Mouse (Mus musculus) embryonic facial prominence, embryonic 10.5 days (tissue): ENCODE data around the gene Camkmt. TPM values are rescaled to one million over a fixed set of nuclear protein-coding genes. Genes with fewer than 3 reads are reported as not detected.

Source experiments
- DNase-seq: peaks from one replicate; pipeline ENCODE4 v3.0.0-alpha.2; 2017; ENCODE audit warnings: low spot score
- H3K27ac ChIP-seq: fragments of 300-500 bp; sonication (generic); replicated peaks from 2 replicates; pipeline ENCODE4 v1.5.1; 2016; ENCODE audit warnings: mild to moderate bottlenecking
- H3K27me3 ChIP-seq: fragments of 300-500 bp; sonication (generic); replicated peaks from 2 replicates; pipeline ENCODE4 v1.6.1; 2016; ENCODE audit warnings: low read depth, mild to moderate bottlenecking; ENCODE audit not compliant: poor library complexity, severe bottlenecking
- H3K36me3 ChIP-seq: fragments of 300-500 bp; sonication (generic); replicated peaks from 2 replicates; pipeline ENCODE4 v1.6.1; 2016; ENCODE audit warnings: mild to moderate bottlenecking, moderate library complexity
- H3K4me1 ChIP-seq: fragments of 300-500 bp; sonication (generic); 2 replicates; pipeline ENCODE4 v1.6.1; 2016
- H3K4me3 ChIP-seq: fragments of 300-500 bp; sonication (generic); 2 replicates; pipeline ENCODE4 v1.5.1; 2016; ENCODE audit warnings: mild to moderate bottlenecking, moderate library complexity
- H3K9me3 ChIP-seq: fragments of 300-500 bp; sonication (generic); 2 replicates; pipeline ENCODE4 v1.6.1; 2016; ENCODE audit warnings: mild to moderate bottlenecking
- WGBS: fragments of 180-500 bp; shearing (Covaris S2); methylation state at CpG from one replicate; pipeline ENCODE4 v1.1.7; 2016; 5-methylcytosine and 5-hydroxymethylcytosine counted together
- polyA plus RNA-seq: library from polyadenylated mRNA; unstranded; fragments of >200 nt; fragmentation: Nextera tagmentation; extraction: Ambion mirVana; gene quantifications from 2 replicates; pipeline ENCODE4 v1.2.1, GENCODE M21; 2016

Camkmt gene
- polyA plus RNA-seq, 1 experiment from 2014 or later, result 14.2 TPM

DNA sequence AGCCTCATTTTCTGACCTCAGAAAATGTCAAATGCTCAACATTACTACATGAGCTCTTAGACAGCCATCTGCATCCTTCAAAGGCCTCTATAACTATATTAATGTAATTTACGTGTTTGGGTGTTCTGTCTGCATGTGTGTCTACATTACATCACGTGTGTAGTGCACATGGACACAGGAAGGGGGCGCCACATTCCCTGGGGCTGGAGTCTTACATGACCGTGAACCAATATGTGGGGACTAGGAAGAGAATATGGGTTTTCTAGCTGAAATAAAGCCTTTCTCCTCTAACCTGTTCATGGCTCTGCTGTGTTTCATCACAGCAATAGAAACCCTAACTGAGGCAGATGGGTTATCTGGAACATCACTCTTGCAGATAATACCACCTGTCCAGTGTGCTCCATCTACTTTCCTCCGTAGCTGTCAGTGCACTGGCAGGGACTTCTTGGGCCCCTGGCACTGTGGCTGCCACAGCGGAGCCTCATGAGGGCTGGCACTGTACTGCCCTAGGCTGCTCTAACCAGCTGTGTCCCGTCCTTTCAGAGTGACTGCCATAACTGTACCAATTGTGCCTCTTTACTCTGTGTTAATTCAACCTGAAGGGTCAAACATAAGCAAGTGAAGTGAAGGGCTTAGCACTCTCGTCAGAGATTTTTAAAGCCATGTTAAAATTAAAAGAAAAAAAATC, 19.1 kb upstream of the Camkmt start:
- Histone ChIP-seq H3K9me3 (no peaks in the 10 kb centered on the region), H3K27me3 (no peaks in the 10 kb centered on the region), H3K36me3 (peaks cover 74% of the 10 kb centered on the region), H3K4me1 (peaks cover 15% of the 10 kb centered on the region), H3K27ac (no peak overlapping the region), H3K4me3 (no peak overlapping the region)
- no peak for DNase-seq
- 91% methylated on average over 8 of the region's 8 CpGs for WGBS

- Histone ChIP-seq H3K4me3 (no peak overlapping the region), H3K4me1 (peaks cover 15% of the 10 kb centered on the region), H3K9me3 (no peaks in the 10 kb centered on the region), H3K27ac (0 out of 2 replicates have a peak overlapping the region, but pooled peaks have one; percentile 25), H3K36me3 (peaks cover 74% of the 10 kb centered on the region), H3K27me3 (no peaks in the 10 kb centered on the region)
- no peak for DNase-seq
- 52% methylated on average over 11 of the region's 11 CpGs for WGBS
Measured at GRCm38 (mm10) chr17:85072383-85072782, 18.0 kb upstream of the Camkmt start.

DNA sequence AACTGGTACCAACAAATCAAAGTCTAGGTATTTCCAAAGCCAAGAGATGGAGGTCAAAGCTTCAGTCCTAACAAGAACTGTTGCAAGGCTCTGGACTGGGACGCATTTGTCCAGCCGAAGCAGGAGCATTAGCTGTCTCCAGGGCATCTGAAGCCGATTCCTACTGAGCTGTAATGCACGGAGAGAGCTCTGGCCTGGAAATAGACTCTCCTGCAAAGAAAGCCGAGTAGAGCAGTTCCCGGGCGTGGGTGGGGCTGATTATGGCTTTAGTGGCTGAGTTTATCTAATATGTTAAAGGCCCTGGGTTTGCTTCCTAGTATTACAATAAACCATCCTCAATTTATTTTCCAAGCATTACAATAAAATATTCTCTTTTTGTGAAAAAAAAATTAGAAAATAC, 17.1 kb upstream of the Camkmt start:
- Histone ChIP-seq H3K4me3 (no peak overlapping the region), H3K27ac (no peak overlapping the region), H3K27me3 (no peaks in the 10 kb centered on the region), H3K4me1 (peaks cover 15% of the 10 kb centered on the region), H3K36me3 (peaks cover 78% of the 10 kb centered on the region), H3K9me3 (no peaks in the 10 kb centered on the region)
- WGBS, result 63% methylated on average over 7 of the region's 7 CpGs
- no peak for DNase-seq

- H3K27ac ChIP-seq, result no peak overlapping the region
- DNase-seq, result no peak
- H3K36me3 ChIP-seq, result peaks cover 78% of the 10 kb centered on the region
- no peak overlapping the region for H3K4me3 ChIP-seq
- WGBS, result 92% methylated on average over 4 of the region's 4 CpGs
- peaks cover 15% of the 10 kb centered on the region for H3K4me1 ChIP-seq
- H3K9me3 ChIP-seq, result no peaks in the 10 kb centered on the region
- H3K27me3 ChIP-seq, result no peaks in the 10 kb centered on the region
Measured at GRCm38 (mm10) chr17:85074083-85074482, 16.3 kb upstream of the Camkmt start.

- no peaks in the 10 kb centered on the region for H3K4me1 ChIP-seq
- H3K9me3 ChIP-seq, result no peaks in the 10 kb centered on the region
- no peak for DNase-seq
- WGBS, result 92% methylated on average over 3 of the region's 3 CpGs
- peaks cover 59% of the 10 kb centered on the region for H3K36me3 ChIP-seq
- H3K4me3 ChIP-seq, result no peak overlapping the region
- H3K27ac ChIP-seq, result no peak overlapping the region
- no peaks in the 10 kb centered on the region for H3K27me3 ChIP-seq
Measured at GRCm38 (mm10) chr17:85079276-85079675, 11.1 kb upstream of the Camkmt start.

DNA sequence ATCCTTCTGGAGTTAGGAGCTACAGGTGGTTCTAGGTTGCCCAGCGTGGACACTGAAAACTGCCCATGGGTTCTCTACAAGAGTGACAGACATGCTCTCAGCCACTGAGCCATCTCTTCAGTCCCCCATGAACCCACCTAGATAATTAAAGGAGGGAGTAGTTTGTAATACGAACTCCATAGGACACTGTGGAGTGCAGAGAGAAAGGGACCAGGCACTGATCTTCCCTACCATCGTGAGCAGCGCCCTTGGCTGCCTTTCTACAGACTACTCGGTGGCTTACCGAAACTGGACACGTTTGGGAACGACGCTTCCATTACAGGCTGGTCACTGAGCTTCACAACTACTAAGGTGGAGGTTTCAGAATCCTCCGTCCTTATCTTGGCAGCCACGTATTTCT, 9.6 kb upstream of the Camkmt start:
- WGBS, result 93% methylated on average over 11 of the region's 11 CpGs
- Histone ChIP-seq H3K4me3 (no peak overlapping the region), H3K4me1 (no peaks in the 10 kb centered on the region), H3K36me3 (peaks cover 49% of the 10 kb centered on the region), H3K27ac (no peak overlapping the region), H3K27me3 (no peaks in the 10 kb centered on the region), H3K9me3 (no peaks in the 10 kb centered on the region)
- no peak for DNase-seq

DNA sequence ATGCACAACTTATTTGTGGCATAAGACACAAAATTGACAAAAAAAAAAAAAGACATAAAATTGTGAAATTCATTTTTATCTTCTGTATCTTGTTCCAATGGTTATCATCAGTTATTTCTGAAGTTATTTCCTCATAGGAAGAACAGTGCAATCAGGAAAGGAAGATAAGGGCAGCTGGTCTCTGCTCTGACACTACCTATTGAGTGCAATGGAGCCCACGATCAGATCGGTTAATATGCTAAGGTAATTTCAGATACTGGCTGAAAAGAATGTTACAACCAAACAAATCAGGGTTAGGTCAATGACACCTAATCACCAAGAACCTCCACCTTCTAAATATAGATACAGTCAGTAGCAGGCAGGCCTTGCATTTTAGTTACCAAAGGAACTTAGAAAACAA, 5.0 kb upstream of the Camkmt start:
- no peak overlapping the region for H3K4me3 ChIP-seq
- no peaks in the 10 kb centered on the region for H3K27me3 ChIP-seq
- H3K4me1 ChIP-seq, result peaks cover 15% of the 10 kb centered on the region
- DNase-seq, result no peak
- peaks cover 8% of the 10 kb centered on the region for H3K36me3 ChIP-seq
- no peak overlapping the region for H3K27ac ChIP-seq
- no peaks in the 10 kb centered on the region for H3K9me3 ChIP-seq
- WGBS, result 95% methylated on average over 2 of the region's 2 CpGs

- Histone ChIP-seq H3K27ac (no peak overlapping the region), H3K9me3 (no peaks in the 10 kb centered on the region), H3K4me3 (no peak overlapping the region), H3K36me3 (no peaks in the 10 kb centered on the region), H3K4me1 (peaks cover 20% of the 10 kb centered on the region), H3K27me3 (no peaks in the 10 kb centered on the region)
- DNase-seq, result no peak
- WGBS, result 83% methylated on average over 1 of the region's 1 CpGs
Measured at GRCm38 (mm10) chr17:85086501-85086900, 3.9 kb upstream of the Camkmt start.

DNA sequence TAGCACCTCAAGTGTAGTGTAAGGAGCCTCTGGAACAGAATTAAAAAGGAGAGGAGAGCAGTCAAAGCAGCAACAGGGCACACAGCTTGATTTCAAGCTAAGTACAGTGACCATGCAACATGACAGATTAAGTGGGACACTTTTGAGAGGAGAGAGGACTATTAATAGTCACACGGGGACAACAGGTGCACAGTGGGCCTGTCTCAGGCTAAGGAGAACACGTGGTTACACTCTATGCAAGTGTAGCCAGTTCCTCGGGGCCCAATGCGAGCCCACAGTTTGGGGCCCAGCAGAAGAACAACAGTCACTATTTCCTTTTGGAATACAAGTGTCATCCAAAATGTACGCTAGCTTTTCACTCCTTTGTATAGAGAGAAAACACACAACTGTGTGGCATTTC, 2.8 kb upstream of the Camkmt start:
- H3K36me3 ChIP-seq, result no peaks in the 10 kb centered on the region
- H3K27me3 ChIP-seq, result no peaks in the 10 kb centered on the region
- H3K9me3 ChIP-seq, result no peaks in the 10 kb centered on the region
- 89% methylated on average over 5 of the region's 5 CpGs for WGBS
- H3K27ac ChIP-seq, result no peak overlapping the region
- no peak for DNase-seq
- H3K4me3 ChIP-seq, result no peak overlapping the region
- H3K4me1 ChIP-seq, result peaks cover 29% of the 10 kb centered on the region

- H3K27me3 ChIP-seq, result no peaks in the 10 kb centered on the region
- peaks cover 33% of the 10 kb centered on the region for H3K4me1 ChIP-seq
- no peak overlapping the region for H3K4me3 ChIP-seq
- no peaks in the 10 kb centered on the region for H3K9me3 ChIP-seq
- no peak overlapping the region for H3K27ac ChIP-seq
- 85% methylated on average over 11 of the region's 11 CpGs for WGBS
- H3K36me3 ChIP-seq, result no peaks in the 10 kb centered on the region
- DNase-seq, result no peak
Measured at GRCm38 (mm10) chr17:85088401-85088800, 2.0 kb upstream of the Camkmt start.

DNA sequence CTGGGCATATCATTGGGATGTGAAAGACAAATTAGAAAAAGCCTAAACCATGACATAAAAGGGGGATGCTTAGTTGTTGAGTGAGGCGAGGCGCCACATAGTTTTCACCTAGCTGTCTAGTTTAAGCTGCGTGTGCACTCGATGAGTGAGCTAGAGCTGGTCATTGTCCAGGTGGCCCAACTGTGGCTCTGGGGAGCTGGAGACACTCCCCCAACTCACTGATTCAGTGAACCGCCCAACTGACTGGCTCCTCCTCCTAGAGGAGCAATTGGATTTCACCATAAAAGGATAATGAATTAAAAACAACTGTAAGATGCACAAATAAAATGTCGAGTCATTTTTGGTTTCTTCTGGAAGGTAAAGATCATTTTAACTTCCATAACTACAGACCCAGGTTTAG, 1.3 kb upstream of the Camkmt start:
- Histone ChIP-seq H3K4me3 (peak overlapping the region; percentile 84), H3K27me3 (no peaks in the 10 kb centered on the region), H3K9me3 (no peaks in the 10 kb centered on the region), H3K27ac (no peak overlapping the region; the same call in 1 of the 2 replicates), H3K4me1 (peaks cover 33% of the 10 kb centered on the region), H3K36me3 (no peaks in the 10 kb centered on the region)
- DNase-seq, result no peak
- 49% methylated on average over 6 of the region's 6 CpGs for WGBS

DNA sequence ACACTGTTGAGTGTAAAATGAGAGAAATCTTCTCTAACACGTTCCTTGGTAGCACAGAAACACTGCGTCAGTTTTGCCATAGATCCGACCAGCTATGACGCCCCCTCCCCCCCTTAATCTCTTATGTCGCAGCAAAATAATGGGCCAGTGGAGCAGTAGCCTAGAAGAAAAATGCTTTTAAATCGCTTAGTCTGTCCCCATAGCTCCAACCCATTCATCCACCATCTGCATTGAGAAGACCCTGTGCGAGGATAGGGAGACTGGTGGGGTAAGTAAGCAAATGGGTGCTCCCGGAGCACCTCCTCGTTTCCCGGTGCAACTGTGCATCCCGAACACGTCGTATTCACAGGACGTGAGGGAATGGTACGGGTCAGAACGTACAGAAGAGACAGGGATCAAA, 731 bp upstream of the Camkmt start:
- DNase-seq, result no peak
- Histone ChIP-seq H3K9me3 (no peaks in the 10 kb centered on the region), H3K27me3 (no peaks in the 10 kb centered on the region), H3K4me1 (peaks cover 33% of the 10 kb centered on the region), H3K4me3 (peak overlapping the region; percentile 84), H3K27ac (peak overlapping the region; percentile 88), H3K36me3 (no peaks in the 10 kb centered on the region)
- 1% methylated on average over 16 of the region's 16 CpGs for WGBS

DNA sequence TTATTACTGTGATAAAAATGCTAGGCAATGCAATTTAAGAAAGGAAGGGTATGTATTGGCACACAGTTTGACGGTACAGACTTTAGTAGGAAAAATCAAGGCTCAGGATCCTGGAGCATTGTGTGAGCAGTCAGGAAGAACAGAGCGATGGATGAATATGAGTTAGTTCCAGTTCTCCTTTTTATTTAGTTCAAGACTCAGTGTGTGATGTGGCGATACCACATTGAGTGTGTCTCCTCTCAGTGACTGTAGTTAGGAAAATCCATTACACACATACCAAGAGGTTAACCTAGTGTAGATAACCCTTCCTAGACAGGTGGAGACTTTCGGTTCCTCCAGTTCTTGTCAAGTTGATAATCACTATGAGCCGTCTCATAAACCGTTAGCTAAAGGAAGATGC, 1.4 kb downstream of the Camkmt start:
- 91% methylated on average over 6 of the region's 6 CpGs for WGBS
- DNase-seq, result no peak
- no peaks in the 10 kb centered on the region for H3K9me3 ChIP-seq
- peak overlapping the region; percentile 84; the same call in 1 of the 2 replicates for H3K4me3 ChIP-seq
- no peaks in the 10 kb centered on the region for H3K27me3 ChIP-seq
- peaks cover 33% of the 10 kb centered on the region for H3K4me1 ChIP-seq
- H3K36me3 ChIP-seq, result no peaks in the 10 kb centered on the region
- H3K27ac ChIP-seq, result no peak overlapping the region
